8 mouse cellular contexts compared by ENCODE assay signal in genomic region chr6:99385059-99385604, GRCm38 (mm10).
DNase-seq lines count a peak whose midpoint lies in the region; ATAC-seq and TF ChIP-seq lines count a peak whose summit lies in the region.

No protein-coding gene starts in this region.

- H3K9ac ChIP-seq in heart, adult 2 months (ENCODE audit: low read depth, low read length), result no peak overlapping the region
- H3K9ac ChIP-seq in heart, embryonic 11.5 days (ENCODE audit: low read depth, low read length), result no peak overlapping the region
- no peak overlapping the region for H3K9ac ChIP-seq in ES-Bruce4 (ENCODE audit: low read depth, poor library complexity, severe bottlenecking)
- H3K9ac ChIP-seq in neural tube, embryonic 15.5 days (replicated peaks), result no peak overlapping the region

- no peak overlapping the region for H3K4me3 ChIP-seq in heart, adult 2 months
- no peak overlapping the region for H3K4me3 ChIP-seq in heart, embryonic 11.5 days (ENCODE audit: low read depth, low read length)
- H3K4me3 ChIP-seq in ES-Bruce4 (ENCODE audit: low read depth, low read length), result no peak overlapping the region
- H3K4me3 ChIP-seq in neural tube, embryonic 15.5 days (replicated peaks), result no peak overlapping the region
- no peak overlapping the region for H3K4me3 ChIP-seq in embryonic facial prominence, embryonic 10.5 days

- no peaks in the 10 kb centered on the region for H3K79me2 ChIP-seq in heart, adult 2 months (replicated peaks; ENCODE audit: control insufficient read depth, insufficient read depth, low read length)

- 69% methylated on average over 2 of the region's 2 CpGs for WGBS in heart, adult 2 months
- 72% methylated on average over 2 of the region's 2 CpGs for WGBS in heart, embryonic 11.5 days (ENCODE audit: insufficient replicate concordance)
- 72% methylated on average over 2 of the region's 2 CpGs for WGBS in neural tube, embryonic 15.5 days
- 83% methylated on average over 2 of the region's 2 CpGs for WGBS in embryonic facial prominence, embryonic 10.5 days

- H3K27ac ChIP-seq in heart, adult 2 months, result no peak overlapping the region
- H3K27ac ChIP-seq in heart, embryonic 11.5 days (ENCODE audit: low read depth, low read length), result no peak overlapping the region
- H3K27ac ChIP-seq in ES-Bruce4 (ENCODE audit: insufficient read depth, low read length), result no peak overlapping the region
- no peak overlapping the region for H3K27ac ChIP-seq in neural tube, embryonic 15.5 days (replicated peaks)
- no peak overlapping the region for H3K27ac ChIP-seq in embryonic facial prominence, embryonic 10.5 days (replicated peaks)

- intact Hi-C loops in heart, adult 2 months (cut with DNase I), result loop anchor here (5.0 kb wide), 3 partner anchors 137 to 413 kb away; partner anchors contain the start of gene Foxp1

- TF ChIP-seq CTCF in heart, adult 2 months (IDR thresholded peaks at IDR 0.05), result peak; percentile 76
- TF ChIP-seq CTCF in ES-Bruce4 (IDR thresholded peaks at IDR 0.05; ENCODE audit: low read depth, low read length), result peak; percentile 42

- H3K4me1 ChIP-seq in heart, adult 2 months (ENCODE audit: control insufficient read depth, insufficient read depth, low read length), result peaks cover 14% of the 10 kb centered on the region
- peaks cover 18% of the 10 kb centered on the region for H3K4me1 ChIP-seq in heart, embryonic 11.5 days (ENCODE audit: control insufficient read depth, insufficient read depth, low read length)
- peaks cover 2% of the 10 kb centered on the region for H3K4me1 ChIP-seq in ES-Bruce4 (ENCODE audit: control insufficient read depth, insufficient read depth, low read length)
- peaks cover 3% of the 10 kb centered on the region; the same call in 1 of the 2 replicates for H3K4me1 ChIP-seq in neural tube, embryonic 15.5 days
- peaks cover 43% of the 10 kb centered on the region for H3K4me1 ChIP-seq in embryonic facial prominence, embryonic 10.5 days

- H3K9me3 ChIP-seq in heart, embryonic 11.5 days (replicated peaks; ENCODE audit: control insufficient read depth, low read length), result no peaks in the 10 kb centered on the region
- no peaks in the 10 kb centered on the region for H3K9me3 ChIP-seq in ES-Bruce4 (replicated peaks; ENCODE audit: control insufficient read depth, insufficient read depth, low read length, poor library complexity, severe bottlenecking)
- H3K9me3 ChIP-seq in neural tube, embryonic 15.5 days (replicated peaks), result no peaks in the 10 kb centered on the region
- no peaks in the 10 kb centered on the region for H3K9me3 ChIP-seq in embryonic facial prominence, embryonic 10.5 days

- peak; percentile 50 to 52 for DNase-seq in heart, adult 2 months
- peak; percentile 9 to 17 for DNase-seq in cerebellum, postnatal 36 days
- DNase-seq in embryonic facial prominence, embryonic 10.5 days (ENCODE audit: low spot score), result no peak
- no peak for DNase-seq in layer of hippocampus, postnatal 25 days (ENCODE audit: extremely low spot score in 1 of 2, low spot score in 1 of 2)

- H3K36me3 ChIP-seq in heart, adult 2 months (ENCODE audit: control insufficient read depth, insufficient read depth, low read length), result no peaks in the 10 kb centered on the region
- H3K36me3 ChIP-seq in heart, embryonic 11.5 days (ENCODE audit: control insufficient read depth, insufficient read depth, low read length), result no peaks in the 10 kb centered on the region
- H3K36me3 ChIP-seq in ES-Bruce4 (ENCODE audit: control insufficient read depth, insufficient read depth, low read length, poor library complexity, severe bottlenecking), result no peaks in the 10 kb centered on the region
- H3K36me3 ChIP-seq in neural tube, embryonic 15.5 days, result no peaks in the 10 kb centered on the region
- H3K36me3 ChIP-seq in embryonic facial prominence, embryonic 10.5 days (replicated peaks), result peaks cover 17% of the 10 kb centered on the region

- no peak for TF ChIP-seq EP300 in heart, adult 2 months (IDR thresholded peaks at IDR 0.05; ENCODE audit: insufficient read depth, low read depth, low read length)
- TF ChIP-seq EP300 in ES-Bruce4 (IDR thresholded peaks at IDR 0.05; ENCODE audit: insufficient read depth, low read depth, low read length), result no peak

- no peak for TF ChIP-seq POLR2A in heart, adult 2 months (IDR thresholded peaks at IDR 0.05; ENCODE audit: insufficient read depth, low read depth, low read length)
- TF ChIP-seq POLR2A in ES-Bruce4 (IDR thresholded peaks at IDR 0.05; ENCODE audit: insufficient read depth, low read length), result no peak

- no peak overlapping the region for H3K4me2 ChIP-seq in heart, embryonic 11.5 days
- H3K4me2 ChIP-seq in neural tube, embryonic 15.5 days, result no peak overlapping the region

- no peak for ATAC-seq in heart, embryonic 11.5 days (replicated peaks; ENCODE audit: insufficient number of reproducible peaks, low FRiP score, low TSS enrichment)
- ATAC-seq in megakaryocyte, adult 5-6 weeks (ENCODE audit: poor library complexity, severe bottlenecking), result 0 out of 2 replicates have a peak, but pooled peaks have one; percentile 9
- no peak for ATAC-seq in neural tube, embryonic 15.5 days (ENCODE audit: low FRiP score)

- no peaks in the 10 kb centered on the region for H3K27me3 ChIP-seq in heart, adult 2 months (ENCODE audit: control insufficient read depth, insufficient read depth, low read length)
- no peaks in the 10 kb centered on the region for H3K27me3 ChIP-seq in heart, embryonic 11.5 days (ENCODE audit: control insufficient read depth, insufficient read depth, low read length)
- H3K27me3 ChIP-seq in ES-Bruce4 (ENCODE audit: control insufficient read depth, insufficient read depth, low read length, poor library complexity, severe bottlenecking), result no peaks in the 10 kb centered on the region
- H3K27me3 ChIP-seq in neural tube, embryonic 15.5 days (replicated peaks), result no peaks in the 10 kb centered on the region
- no peaks in the 10 kb centered on the region for H3K27me3 ChIP-seq in embryonic facial prominence, embryonic 10.5 days (replicated peaks; ENCODE audit: low read depth, poor library complexity, severe bottlenecking)

Comparison
In these comparisons a context has a peak if more than half of its experiments do, and no peak if none do; other contexts are left out.
1. DNase-seq: peak in heart, adult 2 months (2 of 2) and cerebellum, postnatal 36 days (2 of 2); none in embryonic facial prominence, embryonic 10.5 days (single experiment) and layer of hippocampus, postnatal 25 days (0 of 2).